Mouse (Mus musculus) retina, postnatal 7 days (tissue): ENCODE measurements around the gene Gjb6.

ENCODE experiments used
- DNase-seq: peaks from one replicate; pipeline ENCODE4 v3.0.0-alpha.2; 2012; ENCODE audit warnings: low read depth, low spot score

The Gjb6 gene

GRCm38 (mm10) chr14:57084180-57084668, 49.2 kb downstream of the Gjb6 start:
- DNase-seq: no peak

DNA sequence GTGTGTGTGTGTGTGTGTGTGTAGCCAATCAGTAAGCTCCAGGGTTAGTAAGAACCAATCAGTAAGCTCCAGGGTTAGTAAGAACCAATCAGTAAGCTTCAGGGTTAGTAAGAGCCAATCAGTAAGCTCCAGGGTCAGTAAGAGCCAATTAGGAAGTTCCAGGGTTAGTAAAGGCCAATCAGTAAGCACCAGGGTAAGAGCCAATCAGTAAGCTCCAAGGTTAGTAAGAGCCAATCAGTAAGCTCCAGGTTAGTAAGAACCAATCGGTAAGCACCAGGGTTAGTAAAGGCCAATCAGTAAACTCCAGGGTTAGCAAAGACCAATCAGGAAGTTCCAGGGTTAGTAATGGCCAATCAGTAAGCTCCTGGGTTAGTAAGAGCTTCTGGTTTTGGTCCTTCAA, 50.5 kb downstream of the Gjb6 start:
- DNase-seq: no peak

- no peak for DNase-seq
These were observed 57.9 kb downstream of the Gjb6 start for GRCm38 (mm10) chr14:57075537-57075936.
